Mouse (Mus musculus) CH12.LX (cell line): ENCODE measurements around the gene Calm5. TPM values are rescaled to one million over a fixed set of nuclear protein-coding genes. Genes with fewer than 3 reads are reported as not detected.
"Not testable (repeated sequence)": the region's sequence is repeated elsewhere in the genome, so short reads cannot be mapped to it uniquely, and the experiment has no call there.

Experiments used
- DNase-seq: peaks from one replicate; pipeline ENCODE4 v3.0.0-alpha.2; 2013; ENCODE audit errors: extremely low read depth
- H3K27ac ChIP-seq: 2 replicates; pipeline ENCODE4 v1.5.1; 2012; ENCODE audit warnings: low read depth, mild to moderate bottlenecking, control low read depth, moderate library complexity; ENCODE audit not compliant: insufficient read depth
- H3K27me3 ChIP-seq: replicated peaks from 2 replicates; pipeline ENCODE3; 2012; ENCODE audit warnings: inconsistent platforms
- H3K36me3 ChIP-seq, 2 experiments: replicated peaks in 1 of 2; 2 replicates each; pipeline versions ENCODE3 to v1.6.1; 2012; ENCODE audit warnings: inconsistent platforms in 1 of 2, low read length in 1 of 2, mild to moderate bottlenecking in 1 of 2, mixed read lengths in 1 of 2, moderate library complexity in 1 of 2; ENCODE audit not compliant: control insufficient read depth in 1 of 2, insufficient read depth in 1 of 2
- H3K4me1 ChIP-seq, 2 experiments: 2 replicates each; pipeline ENCODE4 v1.6.1; 2012; ENCODE audit warnings: inconsistent platforms in 1 of 2, moderate library complexity in 1 of 2; ENCODE audit not compliant: insufficient read depth in 2 of 2, control insufficient read depth in 1 of 2
- H3K4me2 ChIP-seq: 2 replicates; pipeline ENCODE4 v1.6.1; 2012; ENCODE audit warnings: low read depth, mild to moderate bottlenecking, control low read depth; ENCODE audit not compliant: poor library complexity, insufficient read depth, severe bottlenecking
- H3K4me3 ChIP-seq, 3 experiments: fragments of 150-350 bp in 1 of 3; sonication (generic) in 1 of 3; replicated peaks in 1 of 3; 2 replicates each; pipeline versions ENCODE3 to v1.5.1; 2011 to 2012; ENCODE audit warnings: low read depth in 2 of 3, low read length in 2 of 3, mild to moderate bottlenecking in 2 of 3, moderate library complexity in 2 of 3, control low read depth in 1 of 3, improper control_type of control experiment in 1 of 3, inconsistent platforms in 1 of 3, mixed read lengths in 1 of 3; ENCODE audit not compliant: poor library complexity in 1 of 3
- H3K79me2 ChIP-seq: replicated peaks from 2 replicates; pipeline ENCODE4 v1.6.1; 2012; ENCODE audit warnings: mild to moderate bottlenecking, moderate library complexity; ENCODE audit not compliant: control insufficient read depth, poor library complexity, insufficient read depth, severe bottlenecking; ENCODE audit errors: extremely low read depth
- H3K9ac ChIP-seq: 2 replicates; pipeline ENCODE4 v1.6.1; 2012; ENCODE audit warnings: low read depth, mild to moderate bottlenecking, control low read depth, moderate library complexity; ENCODE audit not compliant: insufficient read depth
- H3K9me3 ChIP-seq: replicated peaks from 2 replicates; pipeline ENCODE3; 2012; ENCODE audit warnings: low read length, inconsistent platforms, mixed read lengths
- ELF1 ChIP-seq: IDR thresholded peaks from 2 replicates; pipeline ENCODE4 v1.6.1; 2014; ENCODE audit warnings: low read depth, mild to moderate bottlenecking, inconsistent platforms, low read length, improper control_type of control experiment
- MAFK ChIP-seq: IDR thresholded peaks from 2 replicates; pipeline ENCODE4 v1.6.1; 2011; ENCODE audit warnings: low read length, improper control_type of control experiment; ENCODE audit not compliant: insufficient replicate concordance
- PAX5 ChIP-seq: IDR thresholded peaks from 2 replicates; pipeline ENCODE4 v1.6.1; 2012; ENCODE audit warnings: low read length, inconsistent platforms, mixed read lengths
- POLR2A ChIP-seq: IDR thresholded peaks from 2 replicates; pipeline ENCODE4 v1.6.1; 2011; ENCODE audit warnings: low read depth, mild to moderate bottlenecking, improper control_type of control experiment, low read length
- TBP ChIP-seq: conservative IDR thresholded peaks from 2 replicates; pipeline ENCODE4 v1.6.1; 2011; ENCODE audit warnings: low read depth, low read length, improper control_type of control experiment
- ZMIZ1 ChIP-seq: IDR thresholded peaks from 2 replicates; pipeline ENCODE4 v1.6.1; 2012; ENCODE audit warnings: low read depth, mild to moderate bottlenecking, inconsistent platforms, low read length, improper control_type of control experiment
- dilution Hi-C: fragments of 300-500 bp; cut with MboI; formaldehyde crosslinking; loops from 2 replicates; pipeline ENCODE4 v1.14.3; 2020; ENCODE audit warnings: low sequenced_read_pairs; ENCODE audit not compliant: extremely low pct_unique_long_range_greater_than_20kb, extremely low pct_ligation_motif_present
- in situ Hi-C: fragments of 300-500 bp; cut with MboI; formaldehyde crosslinking; loops from 3 replicates; pipeline ENCODE4 v1.14.3; 2019; ENCODE audit warnings: low sequenced_read_pairs, low pct_ligation_motif_present, low pct_unique_long_range_greater_than_20kb, mixed read lengths
- polyA plus RNA-seq: library from polyadenylated mRNA; unstranded; fragments of >175 nt; gene quantifications from 2 replicates; pipeline ENCODE4 v1.2.1, GENCODE M21; 2012; ENCODE audit warnings: low read depth; ENCODE audit not compliant: insufficient read length
- total RNA-seq, 2 experiments: library from RNA; depleted of rRNA; stranded (reverse); fragments of 300-350 nt in 1 of 2; fragments of >200 nt in 1 of 2; gene quantifications; 2 replicates each; pipeline ENCODE4 v1.2.3; 2012 to 2014

Calm5 gene
- total and polyA plus RNA-seq, 3 experiments, result not detected

- H3K4me3 ChIP-seq, result no peak overlapping the region
- no peaks in the 10 kb centered on the region for H3K27me3 ChIP-seq
- H3K27ac ChIP-seq, result no peak overlapping the region
- no peaks in the 10 kb centered on the region for H3K79me2 ChIP-seq
- no peaks in the 10 kb centered on the region for H3K9me3 ChIP-seq
- H3K4me2 ChIP-seq, result no peak overlapping the region
- no peaks in the 10 kb centered on the region for H3K36me3 ChIP-seq
- H3K9ac ChIP-seq, result no peak overlapping the region
- in situ Hi-C loops (no loop called here), dilution Hi-C loops (no loop called here)
- DNase-seq, result no peak
- TF ChIP-seq ZMIZ1, result no peak
- no peak for TF ChIP-seq PAX5
- TF ChIP-seq ELF1, result no peak
- TF ChIP-seq TBP, result no peak
- no peak for TF ChIP-seq MAFK
- no peak for TF ChIP-seq POLR2A
- peaks cover 0 to 6% of the 10 kb centered on the region in 2 experiments; a peak in 1 of 4 replicates for H3K4me1 ChIP-seq
Observed at GRCm38 (mm10) chr13:3832450-3832849, 21.5 kb upstream of the Calm5 start.

GRCm38 (mm10) chr13:3833644-3834043 lies 20.3 kb upstream of the Calm5 start:
- H3K9me3 ChIP-seq, in situ Hi-C loops, DNase-seq, H3K79me2 ChIP-seq, H3K27me3 ChIP-seq, H3K27ac ChIP-seq, H3K4me2 ChIP-seq, H3K9ac ChIP-seq, dilution Hi-C loops, H3K4me3 ChIP-seq, H3K36me3 ChIP-seq: not testable (repeated sequence)
- peaks cover 0 to 13% of the 10 kb centered on the region in 2 experiments; a peak in 2 of 4 replicates for H3K4me1 ChIP-seq

- dilution Hi-C loops, in situ Hi-C loops, H3K4me2 ChIP-seq, H3K4me3 ChIP-seq, H3K36me3 ChIP-seq, H3K9ac ChIP-seq, DNase-seq, H3K27me3 ChIP-seq, H3K27ac ChIP-seq, H3K79me2 ChIP-seq, H3K9me3 ChIP-seq, H3K4me1 ChIP-seq: not testable (repeated sequence)
Observed at GRCm38 (mm10) chr13:3837312-3837807, 16.6 kb upstream of the Calm5 start, which contains the start of gene Calm4. Calm4 (plus strand) TSS chr13:3837757.

- H3K4me1 ChIP-seq, in situ Hi-C loops, H3K27ac ChIP-seq, H3K9me3 ChIP-seq, H3K79me2 ChIP-seq, H3K36me3 ChIP-seq, H3K27me3 ChIP-seq, H3K9ac ChIP-seq, dilution Hi-C loops, DNase-seq, H3K4me2 ChIP-seq, H3K4me3 ChIP-seq: not testable (repeated sequence)
Observed at GRCm38 (mm10) chr13:3840662-3841061, 13.3 kb upstream of the Calm5 start.
